ENCODE assay signal across 13 mouse cellular contexts in genomic region chr17:79817995-79818394, GRCm38 (mm10).
DNase-seq lines count a peak whose midpoint lies in the region; ATAC-seq and TF ChIP-seq lines count a peak whose summit lies in the region.
"Had no signal": no experiment of that assay in that cellular context is flagged by ENCODE, and none has a peak within 500 bp of the region (broad histone marks: within the 10 kb centered on the region; RNA-seq: fewer than 3 reads in every experiment).

No protein-coding gene starts in this region.

- H3K9ac ChIP-seq in forebrain, embryonic 14.5 days (ENCODE audit: low read length), result no peak overlapping the region
- no peak overlapping the region for H3K9ac ChIP-seq in forebrain, embryonic 15.5 days (replicated peaks)
- H3K9ac ChIP-seq in limb, embryonic 11.5 days (ENCODE audit: low read length), result no peak overlapping the region
- H3K9ac ChIP-seq: liver, embryonic 12.5 days had no signal

- WGBS in forebrain, embryonic 14.5 days, result 2% methylated on average over 7 of the region's 7 CpGs
- WGBS in forebrain, embryonic 15.5 days, result 3% methylated on average over 7 of the region's 7 CpGs
- WGBS in limb, embryonic 11.5 days, result 7% methylated on average over 7 of the region's 7 CpGs

- H3K4me3 ChIP-seq in forebrain, embryonic 14.5 days (ENCODE audit: low read depth, low read length), result no peak overlapping the region
- no peak overlapping the region for H3K4me3 ChIP-seq in forebrain, embryonic 15.5 days
- no peak overlapping the region for H3K4me3 ChIP-seq in limb, embryonic 11.5 days (ENCODE audit: low read depth, low read length)
- H3K4me3 ChIP-seq: erythroblast, embryonic 14.5 days; liver, embryonic 12.5 days had no signal

- H3K9me3 ChIP-seq in forebrain, embryonic 14.5 days (replicated peaks; ENCODE audit: control insufficient read depth, low read length), result no peaks in the 10 kb centered on the region
- H3K9me3 ChIP-seq in forebrain, embryonic 15.5 days, result no peaks in the 10 kb centered on the region
- no peaks in the 10 kb centered on the region for H3K9me3 ChIP-seq in limb, embryonic 11.5 days (ENCODE audit: control insufficient read depth, low read length)
- H3K9me3 ChIP-seq: liver, embryonic 12.5 days had no signal

- no peak overlapping the region for H3K27ac ChIP-seq in forebrain, embryonic 14.5 days (ENCODE audit: low read depth, low read length)
- no peak overlapping the region for H3K27ac ChIP-seq in forebrain, embryonic 15.5 days (replicated peaks)
- H3K27ac ChIP-seq in limb, embryonic 11.5 days (replicated peaks; ENCODE audit: low read depth, low read length), result no peak overlapping the region
- H3K27ac ChIP-seq: liver, embryonic 12.5 days; macrophage had no signal

- H3K36me3 ChIP-seq in forebrain, embryonic 14.5 days (ENCODE audit: control insufficient read depth, insufficient read depth, low read length), result no peaks in the 10 kb centered on the region
- no peaks in the 10 kb centered on the region for H3K36me3 ChIP-seq in forebrain, embryonic 15.5 days
- no peaks in the 10 kb centered on the region for H3K36me3 ChIP-seq in limb, embryonic 11.5 days (ENCODE audit: control insufficient read depth, insufficient read depth, low read length)
- H3K36me3 ChIP-seq: liver, embryonic 12.5 days had no signal

- no peaks in the 10 kb centered on the region for H3K4me1 ChIP-seq in forebrain, embryonic 14.5 days (ENCODE audit: control insufficient read depth, insufficient read depth, low read length)
- no peaks in the 10 kb centered on the region for H3K4me1 ChIP-seq in forebrain, embryonic 15.5 days
- H3K4me1 ChIP-seq in limb, embryonic 11.5 days (ENCODE audit: control insufficient read depth, insufficient read depth, low read length), result peaks cover 4% of the 10 kb centered on the region; the same call in 1 of the 2 replicates
- H3K4me1 ChIP-seq: liver, embryonic 12.5 days had no signal

- DNase-seq in forebrain, embryonic 14.5 days (ENCODE audit: low spot score), result peak; percentile 12
- peak; percentile 51 for DNase-seq in brain, embryonic 14.5 days (ENCODE audit: low read depth)
- peak; percentile 67 for DNase-seq in kidney, adult 11 months
- DNase-seq in limb, embryonic 11.5 days (ENCODE audit: low spot score), result peak; percentile 38
- no peak for DNase-seq in cerebellum, adult 11 months
- DNase-seq in adrenal gland, postnatal 36 days, result no peak
- DNase-seq in urinary bladder, adult 18-20 months (ENCODE audit: low spot score in 2 of 2), result no peak
- DNase-seq: cerebellum, adult 8-10 months; thymus, adult 2 months had no signal

- 0 out of 2 replicates have a peak, but pooled peaks cover 5% of the 10 kb centered on the region for H3K27me3 ChIP-seq in forebrain, embryonic 14.5 days (replicated peaks; ENCODE audit: control insufficient read depth, insufficient read depth, low read length)
- no peaks in the 10 kb centered on the region for H3K27me3 ChIP-seq in forebrain, embryonic 15.5 days
- no peaks in the 10 kb centered on the region for H3K27me3 ChIP-seq in limb, embryonic 11.5 days (ENCODE audit: control insufficient read depth, insufficient read depth, low read length)
- H3K27me3 ChIP-seq: liver, embryonic 12.5 days had no signal

- H3K4me2 ChIP-seq in forebrain, embryonic 14.5 days (ENCODE audit: low read length), result no peak overlapping the region
- H3K4me2 ChIP-seq in forebrain, embryonic 15.5 days (replicated peaks), result no peak overlapping the region
- no peak overlapping the region for H3K4me2 ChIP-seq in limb, embryonic 11.5 days (ENCODE audit: low read depth, severe bottlenecking)
- H3K4me2 ChIP-seq: liver, embryonic 12.5 days had no signal

- no peak for TF ChIP-seq POLR2A in brain, embryonic 14.5 days (IDR thresholded peaks at IDR 0.05; ENCODE audit: borderline replicate concordance, extremely low read depth, insufficient read depth, insufficient read length, poor library complexity, severe bottlenecking)

- ATAC-seq in forebrain, embryonic 14.5 days, result peak; percentile 23; the same call in 1 of the 2 replicates
- ATAC-seq in forebrain, embryonic 15.5 days (replicated peaks), result no peak
- no peak for ATAC-seq in limb, embryonic 11.5 days (ENCODE audit: insufficient number of reproducible peaks, low FRiP score, low TSS enrichment, low read depth)
- ATAC-seq: liver, embryonic 12.5 days had no signal

- no peak for TF ChIP-seq CTCF in brain, embryonic 14.5 days (IDR thresholded peaks at IDR 0.05; ENCODE audit: borderline replicate concordance, extremely low read depth, insufficient read depth, insufficient read length)

Comparison
In these comparisons a context has a peak if more than half of its experiments do, and no peak if none do; other contexts are left out.
1. DNase-seq: peak in forebrain, embryonic 14.5 days (single experiment), brain, embryonic 14.5 days (single experiment), kidney, adult 11 months (single experiment) and limb, embryonic 11.5 days (single experiment); none in cerebellum, adult 11 months (single experiment), adrenal gland, postnatal 36 days (0 of 2) and urinary bladder, adult 18-20 months (0 of 2).